Mouse (Mus musculus) small intestine, adult 2 months (tissue): ENCODE data around the gene Gpr62.

Experiments used
- CTCF ChIP-seq: fragments of 200-500 bp; IDR thresholded peaks from 2 replicates; pipeline ENCODE4 v1.5.1; 2012; ENCODE audit warnings: low read depth, mild to moderate bottlenecking, control low read depth, inconsistent platforms, low read length, moderate library complexity, mixed read lengths; ENCODE audit not compliant: insufficient replicate concordance, insufficient read length; ENCODE audit errors: extremely low read depth
- POLR2A ChIP-seq: fragments of 200-500 bp; IDR thresholded peaks from 2 replicates; pipeline ENCODE4 v1.6.1; 2012; ENCODE audit warnings: low read depth, mild to moderate bottlenecking, control low read depth, inconsistent platforms, low read length, moderate library complexity

DNA sequence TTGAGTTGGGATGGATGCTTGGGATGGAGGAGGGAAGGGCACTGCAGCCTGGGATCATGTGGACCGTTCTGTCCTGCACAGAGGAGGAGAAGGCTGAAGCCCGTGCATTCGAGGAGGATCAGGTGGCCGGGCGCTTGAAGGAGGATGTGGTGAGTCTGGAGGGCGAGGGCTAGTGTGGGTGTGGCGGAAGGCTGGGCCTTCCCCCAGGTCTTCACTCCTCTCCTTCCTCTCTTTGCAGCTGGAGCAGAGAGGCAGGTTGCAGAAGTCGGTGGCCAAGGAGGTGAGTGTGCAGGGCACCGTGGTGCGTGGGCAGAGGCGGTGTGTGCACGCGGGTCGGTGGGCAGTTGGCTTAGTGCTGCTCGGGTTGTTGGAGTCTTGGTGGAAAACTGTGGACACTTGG lies 15.3 kb upstream of the Gpr62 start:
- TF ChIP-seq POLR2A (no peak), CTCF (no peak)
